8 mouse cellular contexts compared by ENCODE assay signal in genomic region chr5:128600072-128601021, GRCm38 (mm10). TPM values are rescaled to one million over a fixed set of nuclear protein-coding genes. Genes with fewer than 3 reads are reported as not detected.
A peak's percentile ranks its signal among the peaks of the same experiment; 100 is the strongest.
DNase-seq lines count a peak whose midpoint lies in the region; ATAC-seq and TF ChIP-seq lines count a peak whose summit lies in the region.

Fzd10 (plus strand) TSS chr5:128600844.

- peak within 1 kb of the TSS; percentile 50 for H3K4me3 ChIP-seq in embryonic facial prominence, embryonic 11.5 days (ENCODE audit: low read depth, low read length)
- H3K4me3 ChIP-seq in hindbrain, embryonic 16.5 days (ENCODE audit: low read length): peak within 1 kb of the TSS; percentile 59
- H3K4me3 ChIP-seq in liver, postnatal 0 days (ENCODE audit: low read depth, low read length): peak within 1 kb of the TSS; percentile 44

- H3K36me3 ChIP-seq in embryonic facial prominence, embryonic 11.5 days (replicated peaks; ENCODE audit: control insufficient read depth, insufficient read depth, low read depth, low read length): no peaks in the 10 kb centered on the region
- H3K36me3 ChIP-seq in hindbrain, embryonic 16.5 days (ENCODE audit: control insufficient read depth, insufficient read depth, low read length): no peaks in the 10 kb centered on the region
- no peaks in the 10 kb centered on the region for H3K36me3 ChIP-seq in liver, postnatal 0 days (replicated peaks; ENCODE audit: insufficient read depth, low read length)

- peaks cover 7% of the 10 kb centered on the region; the same call in 1 of the 2 replicates for H3K27me3 ChIP-seq in embryonic facial prominence, embryonic 11.5 days (ENCODE audit: control insufficient read depth, insufficient read depth, low read length)
- H3K27me3 ChIP-seq in hindbrain, embryonic 16.5 days (replicated peaks; ENCODE audit: control insufficient read depth, insufficient read depth, low read length): peaks cover 4% of the 10 kb centered on the region; the same call in 1 of the 2 replicates
- H3K27me3 ChIP-seq in liver, postnatal 0 days (ENCODE audit: insufficient read depth, low read length): peaks cover 74% of the 10 kb centered on the region

- WGBS in embryonic facial prominence, embryonic 11.5 days: under 1% methylated on average over 60 of the region's 73 CpGs
- under 1% methylated on average over 70 of the region's 73 CpGs for WGBS in hindbrain, embryonic 16.5 days
- under 1% methylated on average over 68 of the region's 73 CpGs for WGBS in liver, postnatal 0 days (ENCODE audit: insufficient replicate concordance)

- H3K4me1 ChIP-seq in embryonic facial prominence, embryonic 11.5 days (ENCODE audit: control insufficient read depth, insufficient read depth, low read length): peaks cover 7% of the 10 kb centered on the region
- H3K4me1 ChIP-seq in hindbrain, embryonic 16.5 days (ENCODE audit: control insufficient read depth, insufficient read depth, low read depth, low read length): peaks cover 34% of the 10 kb centered on the region
- H3K4me1 ChIP-seq in liver, postnatal 0 days (ENCODE audit: insufficient read depth): no peaks in the 10 kb centered on the region

- ATAC-seq in frontal cortex, adult (ENCODE audit: low TSS enrichment): peak; percentile 46; the same call in 1 of the 2 replicates
- ATAC-seq in embryonic facial prominence, embryonic 11.5 days (replicated peaks; ENCODE audit: insufficient number of reproducible peaks, low FRiP score, low TSS enrichment, low read depth): 0 out of 2 replicates have a peak, but pooled peaks have one; percentile 36
- peak; percentile 72 for ATAC-seq in hindbrain, embryonic 16.5 days
- no peak for ATAC-seq in liver, postnatal 0 days

- TF ChIP-seq EP300 in liver, postnatal 0 days (IDR thresholded peaks at IDR 0.05; ENCODE audit: low read depth): no peak

- no peak for TF ChIP-seq CTCF in liver, postnatal 0 days (IDR thresholded peaks at IDR 0.05; ENCODE audit: low read depth)

- no peaks in the 10 kb centered on the region for H3K9me3 ChIP-seq in embryonic facial prominence, embryonic 11.5 days (replicated peaks; ENCODE audit: control insufficient read depth, low read length)
- H3K9me3 ChIP-seq in hindbrain, embryonic 16.5 days (ENCODE audit: control insufficient read depth, low read length): no peaks in the 10 kb centered on the region
- no peaks in the 10 kb centered on the region for H3K9me3 ChIP-seq in liver, postnatal 0 days (ENCODE audit: low read length)

- peak within 1 kb of the TSS; percentile 86 for H3K4me2 ChIP-seq in embryonic facial prominence, embryonic 11.5 days (ENCODE audit: low read depth, low read length)
- H3K4me2 ChIP-seq in hindbrain, embryonic 16.5 days (ENCODE audit: low read length): peak within 1 kb of the TSS; percentile 93
- H3K4me2 ChIP-seq in liver, postnatal 0 days (ENCODE audit: low read depth, low read length): peak within 1 kb of the TSS; percentile 75

- DNase-seq in frontal cortex, postnatal 25 days (ENCODE audit: low spot score in 2 of 2): no peak
- peak; percentile 94 for DNase-seq in ES-CJ7 (ENCODE audit: low read depth, low spot score)
- peak; percentile 85 for DNase-seq in embryonic facial prominence, embryonic 11.5 days (ENCODE audit: low spot score)
- peak; percentile 29 for DNase-seq in liver, postnatal 0 days
- peak; percentile 46 for DNase-seq in ovary, postnatal 14 days (ENCODE audit: low spot score)
- no peak for DNase-seq in layer of hippocampus, adult 9-10 months (ENCODE audit: low spot score)

- peak within 1 kb of the TSS; percentile 63 for H3K27ac ChIP-seq in embryonic facial prominence, embryonic 11.5 days (replicated peaks; ENCODE audit: low read depth, low read length)
- peak within 1 kb of the TSS; percentile 79 for H3K27ac ChIP-seq in hindbrain, embryonic 16.5 days (ENCODE audit: low read depth, low read length)
- no peak within 1 kb of the TSS for H3K27ac ChIP-seq in liver, postnatal 0 days (ENCODE audit: low read depth)

- peak within 1 kb of the TSS; percentile 79 for H3K9ac ChIP-seq in embryonic facial prominence, embryonic 11.5 days (replicated peaks; ENCODE audit: low read length)
- H3K9ac ChIP-seq in hindbrain, embryonic 16.5 days (ENCODE audit: low read depth, low read length): peak within 1 kb of the TSS; percentile 60
- no peak within 1 kb of the TSS for H3K9ac ChIP-seq in liver, postnatal 0 days (replicated peaks)

RNA-seq across cellular contexts. Expression of gene Fzd10, which starts in this region (rescaled TPM):
- 5.5 and 5.6 TPM in 2 replicates for polyA plus RNA-seq in embryonic facial prominence, embryonic 11.5 days (2014; fragmentation: Nextera tagmentation; extraction: Ambion mirVana)
- 2.9 and 3.1 TPM in 2 replicates for polyA plus RNA-seq in hindbrain, embryonic 16.5 days (2015; fragmentation: Nextera tagmentation; extraction: Ambion mirVana)
- polyA plus RNA-seq in liver, postnatal 0 days (2015; fragmentation: Nextera tagmentation; extraction: Ambion mirVana): 0.04 TPM in 1 of 2 replicates, not detected in the other

Comparison
In these comparisons a context has a peak if more than half of its experiments do, and no peak if none do; other contexts are left out.
1. Peak in DNase-seq, H3K4me3 ChIP-seq and H3K4me2 ChIP-seq in liver, postnatal 0 days; RNA of the gene not detected or under 1 TPM.
2. DNase-seq: peak in ES-CJ7 (single experiment), embryonic facial prominence, embryonic 11.5 days (single experiment) and ovary, postnatal 14 days (single experiment); none in frontal cortex, postnatal 25 days (0 of 2) and layer of hippocampus, adult 9-10 months (single experiment).
3. Peak in every context shown above with its lines, with median percentiles within 50 percentile points of each other: H3K4me2 ChIP-seq and H3K4me3 ChIP-seq.